Mouse (Mus musculus): ENCODE data around the gene Zfp811. TPM values are rescaled to one million over a fixed set of nuclear protein-coding genes. Genes with fewer than 3 reads are reported as not detected.

Gene Zfp811
- polyA plus RNA-seq (2015; fragmentation: Nextera tagmentation; extraction: Ambion mirVana) = 0.34 and 0.41 TPM in 2 replicates

DNA sequence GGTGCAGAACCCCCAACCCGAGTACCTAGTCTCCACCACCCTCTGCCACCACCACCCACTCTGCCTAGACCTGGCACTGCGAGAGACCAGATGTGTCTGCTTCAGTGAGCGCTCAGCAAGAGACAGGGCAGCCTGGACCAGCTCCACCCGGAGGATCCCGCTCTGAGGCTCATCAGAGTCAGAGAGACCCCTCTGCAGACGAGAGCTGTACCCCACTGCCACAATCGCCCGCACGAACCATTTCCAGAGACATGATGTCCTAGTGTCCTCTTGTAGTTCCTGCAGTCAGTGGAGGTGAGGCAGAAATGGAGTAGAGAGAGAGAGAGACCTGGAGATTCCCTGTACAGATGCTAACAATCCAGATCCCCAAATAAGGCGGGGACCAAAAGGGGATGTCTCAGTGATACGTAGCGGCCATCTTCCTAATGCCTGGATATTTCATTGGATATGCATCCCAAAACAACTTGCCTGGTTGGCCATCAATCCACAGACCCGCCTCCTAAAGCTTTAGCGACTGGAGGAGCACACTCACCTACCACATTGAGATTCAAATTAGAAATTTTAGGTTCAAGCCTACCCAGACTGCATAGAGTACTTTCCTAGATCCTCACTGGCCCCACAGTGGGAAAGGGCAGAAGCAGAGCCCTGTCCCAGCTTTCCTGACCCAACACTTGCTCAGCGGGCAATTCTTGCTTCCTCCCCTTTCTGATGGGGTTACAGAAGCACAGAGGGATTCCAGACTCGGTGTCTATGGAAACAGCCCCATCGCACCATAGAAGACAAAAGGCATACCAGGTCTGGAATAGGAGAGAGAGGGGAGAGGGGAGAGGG, at the start of gene Zfp811:
Gene Zfp811, minus strand, starts transcription at position 388 of the 831 bp plus-strand sequence.

DNA sequence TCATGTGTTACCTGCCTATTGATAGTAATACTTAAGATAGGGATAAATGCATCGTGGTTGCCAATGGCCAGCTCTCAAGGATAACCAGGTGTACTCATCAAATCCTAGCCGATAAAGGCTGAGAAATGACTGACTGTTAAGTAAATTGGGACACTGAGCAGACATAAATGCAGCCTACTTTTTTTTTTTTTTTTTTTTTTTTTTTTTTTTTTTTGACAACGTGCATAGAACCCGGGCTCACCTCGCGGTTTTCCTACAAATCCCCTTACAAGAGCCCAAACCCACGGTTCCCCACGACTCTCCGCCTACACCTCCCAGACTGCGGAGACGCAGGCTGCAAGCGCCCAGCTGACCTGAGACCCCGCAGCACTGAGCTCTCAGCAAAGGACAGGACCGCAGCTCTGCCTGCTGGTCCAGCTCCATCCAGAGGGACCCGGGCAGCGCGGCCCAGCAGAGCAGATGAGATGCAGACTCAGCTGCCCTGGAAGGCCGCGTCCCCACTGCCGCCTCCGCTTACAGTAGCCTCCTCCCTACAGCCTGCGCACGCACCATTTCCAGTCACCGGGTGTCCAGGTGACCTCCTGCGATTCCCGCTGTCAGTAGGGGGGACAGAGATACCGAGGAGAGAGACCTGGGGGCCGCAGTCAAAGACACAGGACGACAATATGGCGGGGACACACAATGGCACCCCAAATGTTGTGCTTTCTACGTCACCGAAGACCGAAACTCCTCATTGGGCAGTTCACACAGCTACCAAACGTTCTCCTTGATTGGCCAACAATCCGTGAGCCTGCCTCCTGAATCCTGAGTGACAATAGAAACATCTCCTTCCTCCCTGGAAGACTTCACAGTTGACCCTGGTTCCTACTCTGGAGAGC, 20.0 kb upstream of the Zfp811 start, which contains the start of gene Zfp799:
Gene Zfp799, minus strand, starts transcription at position 722 of the 878 bp plus-strand sequence.

DNA sequence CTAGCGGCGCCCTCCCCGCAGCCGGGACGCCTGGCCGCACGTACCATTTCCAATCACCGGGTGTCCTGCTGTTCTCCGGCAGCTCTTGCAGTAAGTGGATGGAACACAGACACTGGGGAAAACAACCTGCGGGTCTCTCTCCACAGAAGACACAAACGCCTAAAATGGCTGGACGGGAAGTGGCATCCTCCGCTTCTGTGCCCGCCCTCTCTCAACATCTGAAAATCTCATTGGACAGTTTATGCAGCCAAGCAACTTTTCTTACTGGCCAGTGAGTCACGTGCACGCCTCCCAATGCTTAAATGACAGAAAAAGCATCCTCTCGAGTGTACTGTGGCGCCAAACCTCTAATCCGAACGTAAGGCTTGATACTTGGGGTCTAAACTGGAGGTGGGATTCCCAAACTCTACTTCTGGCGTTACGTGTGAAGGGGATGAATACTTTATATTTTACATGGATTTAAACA, 21.6 kb downstream of the Zfp811 start, which contains the start of gene Zfp871:
Gene Zfp871, minus strand, starts transcription at position 194 of the 466 bp plus-strand sequence.

Other genes with a start within 250 kb of the Zfp811 start
- 0.05 TPM in 1 of 2 replicates, not detected in the other for gene Cyp4f37, start 188.6 kb downstream of the Zfp811 start, polyA plus RNA-seq (2015; fragmentation: Nextera tagmentation; extraction: Ambion mirVana)
- gene Cyp4f40, start 151.0 kb downstream of the Zfp811 start, polyA plus RNA-seq (2015; fragmentation: Nextera tagmentation; extraction: Ambion mirVana) = not detected in 2 replicates
- gene Cyp4f15, start 124.3 kb downstream of the Zfp811 start, polyA plus RNA-seq (2015; fragmentation: Nextera tagmentation; extraction: Ambion mirVana) = not detected in 2 replicates
- 16.5 and 17.9 TPM in 2 replicates for gene Zfp871, start 21.6 kb downstream of the Zfp811 start, polyA plus RNA-seq (2015; fragmentation: Nextera tagmentation; extraction: Ambion mirVana)
- 2.2 and 2.5 TPM in 2 replicates for gene Zfp799, start 20.3 kb upstream of the Zfp811 start, polyA plus RNA-seq (2015; fragmentation: Nextera tagmentation; extraction: Ambion mirVana)
- 1.7 and 2.7 TPM in 2 replicates for gene Zfp870, start 81.7 kb upstream of the Zfp811 start, polyA plus RNA-seq (2015; fragmentation: Nextera tagmentation; extraction: Ambion mirVana)
- gene Cyp4f14, start 107.4 kb upstream of the Zfp811 start, polyA plus RNA-seq (2015; fragmentation: Nextera tagmentation; extraction: Ambion mirVana) = not detected in 2 replicates
- 14.5 and 17.3 TPM in 2 replicates for gene Cyp4f13, start 137.5 kb upstream of the Zfp811 start, polyA plus RNA-seq (2015; fragmentation: Nextera tagmentation; extraction: Ambion mirVana)
- gene Zfp472, start 155.9 kb upstream of the Zfp811 start, polyA plus RNA-seq (2015; fragmentation: Nextera tagmentation; extraction: Ambion mirVana) = 7.3 and 7.4 TPM in 2 replicates
- 3.7 and 4.4 TPM in 2 replicates for gene Zfp952, start 183.2 kb upstream of the Zfp811 start, polyA plus RNA-seq (2015; fragmentation: Nextera tagmentation; extraction: Ambion mirVana)
- gene Zfp763, start 223.5 kb upstream of the Zfp811 start, polyA plus RNA-seq (2015; fragmentation: Nextera tagmentation; extraction: Ambion mirVana) = 3.4 and 4.2 TPM in 2 replicates